Mouse (Mus musculus): ENCODE measurements around the gene Socs3. TPM values are rescaled to one million over a fixed set of nuclear protein-coding genes. Genes with fewer than 3 reads are reported as not detected.

Socs3 gene
- total and polyA plus RNA-seq, 2 experiments, result 2.0 to 7.5 TPM

GRCm38 (mm10) chr11:117925541-117925940, 44.3 kb downstream of the Socs3 start:
- Histone ChIP-seq H3K4me3 (ENCODE audit: insufficient read depth, low read depth, low read length) (no peak overlapping the region), H3K36me3 (ENCODE audit: control insufficient read depth, insufficient read depth, low read length) (no peaks in the 10 kb centered on the region), H3K79me2 (ENCODE audit: control insufficient read depth, insufficient read depth, low read length) (no peaks in the 10 kb centered on the region), H3K9ac (ENCODE audit: low read depth, low read length) (no peak overlapping the region), H3K27me3 (ENCODE audit: control insufficient read depth, insufficient read depth, low read length) (peaks cover under 1% of the 10 kb centered on the region; the same call in 1 of the 2 replicates), H3K27ac (replicated peaks; ENCODE audit: insufficient read depth, low read depth, low read length) (no peak overlapping the region), H3K4me1 (ENCODE audit: control insufficient read depth, insufficient read depth, low read length) (peaks cover under 1% of the 10 kb centered on the region; the same call in 1 of the 2 replicates)
- DNase-seq (ENCODE audit: extremely low read depth, low read depth, low spot score), result no peak
- TF ChIP-seq POLR2A (IDR thresholded peaks at IDR 0.05; ENCODE audit: extremely low read depth, insufficient read depth, low read length), result no peak
- TF ChIP-seq CTCF (IDR thresholded peaks at IDR 0.05; ENCODE audit: low read depth, low read length), result no peak
- WGBS, result 90% methylated on average over 1 of the region's 1 CpGs

- TF ChIP-seq CTCF (IDR thresholded peaks at IDR 0.05; ENCODE audit: low read depth, low read length) (no peak), POLR2A (IDR thresholded peaks at IDR 0.05; ENCODE audit: extremely low read depth, insufficient read depth, low read length) (no peak)
- 48% methylated on average over 6 of the region's 6 CpGs for WGBS
- no peaks in the 10 kb centered on the region for H3K36me3 ChIP-seq (ENCODE audit: control insufficient read depth, insufficient read depth, low read length)
- no peak overlapping the region for H3K27ac ChIP-seq (replicated peaks; ENCODE audit: insufficient read depth, low read depth, low read length)
- no peak overlapping the region for H3K9ac ChIP-seq (ENCODE audit: low read depth, low read length)
- peaks cover 2% of the 10 kb centered on the region; the same call in 1 of the 2 replicates for H3K4me1 ChIP-seq (ENCODE audit: control insufficient read depth, insufficient read depth, low read length)
- no peaks in the 10 kb centered on the region for H3K27me3 ChIP-seq (ENCODE audit: control insufficient read depth, insufficient read depth, low read length)
- H3K79me2 ChIP-seq (ENCODE audit: control insufficient read depth, insufficient read depth, low read length), result no peaks in the 10 kb centered on the region
- no peak for DNase-seq (ENCODE audit: extremely low read depth, low read depth, low spot score)
- H3K4me3 ChIP-seq (ENCODE audit: insufficient read depth, low read depth, low read length), result no peak overlapping the region
Measured at GRCm38 (mm10) chr11:117924466-117924865, 45.4 kb downstream of the Socs3 start.

- Histone ChIP-seq H3K4me3 (ENCODE audit: insufficient read depth, low read depth, low read length) (no peak overlapping the region), H3K36me3 (ENCODE audit: control insufficient read depth, insufficient read depth, low read length) (no peaks in the 10 kb centered on the region), H3K27me3 (ENCODE audit: control insufficient read depth, insufficient read depth, low read length) (no peaks in the 10 kb centered on the region), H3K27ac (replicated peaks; ENCODE audit: insufficient read depth, low read depth, low read length) (no peak overlapping the region), H3K9ac (ENCODE audit: low read depth, low read length) (no peak overlapping the region), H3K79me2 (ENCODE audit: control insufficient read depth, insufficient read depth, low read length) (no peaks in the 10 kb centered on the region), H3K4me1 (ENCODE audit: control insufficient read depth, insufficient read depth, low read length) (peaks cover 3% of the 10 kb centered on the region; the same call in 1 of the 2 replicates)
- no peak for DNase-seq (ENCODE audit: extremely low read depth, low read depth, low spot score)
- TF ChIP-seq POLR2A (IDR thresholded peaks at IDR 0.05; ENCODE audit: extremely low read depth, insufficient read depth, low read length) (no peak), CTCF (IDR thresholded peaks at IDR 0.05; ENCODE audit: low read depth, low read length) (no peak)
- 87% methylated on average over 11 of the region's 11 CpGs for WGBS
Measured at GRCm38 (mm10) chr11:117923279-117923678, 46.6 kb downstream of the Socs3 start.

GRCm38 (mm10) chr11:117919211-117919610, 50.6 kb downstream of the Socs3 start:
- H3K4me1 ChIP-seq (ENCODE audit: control insufficient read depth, insufficient read depth, low read length), result peaks cover 6% of the 10 kb centered on the region; the same call in 1 of the 2 replicates
- no peaks in the 10 kb centered on the region for H3K27me3 ChIP-seq (ENCODE audit: control insufficient read depth, insufficient read depth, low read length)
- DNase-seq (ENCODE audit: extremely low read depth, low read depth, low spot score), result no peak
- TF ChIP-seq CTCF (IDR thresholded peaks at IDR 0.05; ENCODE audit: low read depth, low read length), result no peak
- TF ChIP-seq POLR2A (IDR thresholded peaks at IDR 0.05; ENCODE audit: extremely low read depth, insufficient read depth, low read length), result no peak
- H3K79me2 ChIP-seq (ENCODE audit: control insufficient read depth, insufficient read depth, low read length), result no peaks in the 10 kb centered on the region
- no peak overlapping the region for H3K9ac ChIP-seq (ENCODE audit: low read depth, low read length)
- WGBS, result 53% methylated on average over 5 of the region's 5 CpGs
- H3K27ac ChIP-seq (replicated peaks; ENCODE audit: insufficient read depth, low read depth, low read length), result no peak overlapping the region
- H3K36me3 ChIP-seq (ENCODE audit: control insufficient read depth, insufficient read depth, low read length), result no peaks in the 10 kb centered on the region
- no peak overlapping the region for H3K4me3 ChIP-seq (ENCODE audit: insufficient read depth, low read depth, low read length)

- Histone ChIP-seq H3K36me3 (ENCODE audit: control insufficient read depth, insufficient read depth, low read length) (no peaks in the 10 kb centered on the region), H3K79me2 (ENCODE audit: control insufficient read depth, insufficient read depth, low read length) (no peaks in the 10 kb centered on the region), H3K27me3 (ENCODE audit: control insufficient read depth, insufficient read depth, low read length) (no peaks in the 10 kb centered on the region), H3K27ac (replicated peaks; ENCODE audit: insufficient read depth, low read depth, low read length) (no peak overlapping the region), H3K4me3 (ENCODE audit: insufficient read depth, low read depth, low read length) (no peak overlapping the region), H3K9ac (ENCODE audit: low read depth, low read length) (no peak overlapping the region), H3K4me1 (ENCODE audit: control insufficient read depth, insufficient read depth, low read length) (peaks cover 6% of the 10 kb centered on the region; the same call in 1 of the 2 replicates)
- DNase-seq (ENCODE audit: extremely low read depth, low read depth, low spot score), result no peak
- WGBS, result 85% methylated on average over 11 of the region's 11 CpGs
- TF ChIP-seq POLR2A (IDR thresholded peaks at IDR 0.05; ENCODE audit: extremely low read depth, insufficient read depth, low read length) (no peak), CTCF (IDR thresholded peaks at IDR 0.05; ENCODE audit: low read depth, low read length) (no peak)
Measured at GRCm38 (mm10) chr11:117918541-117918940, 51.3 kb downstream of the Socs3 start.

Other genes starting within 250 kb of the Socs3 start
- gene Tmc8, start 188.0 kb downstream of the Socs3 start, total RNA-seq (2014; rRNA removed), result 0.55 and 1.1 TPM in 2 replicates
- gene Tmc8, start 188.0 kb downstream of the Socs3 start, polyA plus RNA-seq (2012; rRNA removed), result 1.7 and 3.1 TPM in 2 replicates
- 5.3 and 8.8 TPM in 2 replicates for gene Tmc6, start 187.8 kb downstream of the Socs3 start, total RNA-seq (2014; rRNA removed)
- gene Tmc6, start 187.8 kb downstream of the Socs3 start, polyA plus RNA-seq (2012; rRNA removed), result 11.8 and 13.5 TPM in 2 replicates
- not detected in 2 replicates for gene 6030468B19Rik, start 172.4 kb downstream of the Socs3 start, total RNA-seq (2014; rRNA removed)
- gene 6030468B19Rik, start 172.4 kb downstream of the Socs3 start, polyA plus RNA-seq (2012; rRNA removed), result not detected in 2 replicates
- 0.37 and 0.40 TPM in 2 replicates for gene Gm20708, start 160.4 kb downstream of the Socs3 start, total RNA-seq (2014; rRNA removed)
- 0.21 and 0.40 TPM in 2 replicates for gene Gm20708, start 160.4 kb downstream of the Socs3 start, polyA plus RNA-seq (2012; rRNA removed)
- 37.9 and 54.2 TPM in 2 replicates for gene Syngr2, start 160.4 kb downstream of the Socs3 start, total RNA-seq (2014; rRNA removed)
- gene Syngr2, start 160.4 kb downstream of the Socs3 start, polyA plus RNA-seq (2012; rRNA removed), result 124 and 152 TPM in 2 replicates
- 119 and 136 TPM in 2 replicates for gene Afmid, start 144.1 kb downstream of the Socs3 start, total RNA-seq (2014; rRNA removed)
- 117 and 144 TPM in 2 replicates for gene Afmid, start 144.1 kb downstream of the Socs3 start, polyA plus RNA-seq (2012; rRNA removed)
- gene Tk1, start 144.0 kb downstream of the Socs3 start, total RNA-seq (2014; rRNA removed), result 56.9 and 65.1 TPM in 2 replicates
- 45.6 and 69.7 TPM in 2 replicates for gene Tk1, start 144.0 kb downstream of the Socs3 start, polyA plus RNA-seq (2012; rRNA removed)
- gene Birc5, start 120.8 kb downstream of the Socs3 start, total RNA-seq (2014; rRNA removed), result 0.65 and 2.0 TPM in 2 replicates
- gene Birc5, start 120.8 kb downstream of the Socs3 start, polyA plus RNA-seq (2012; rRNA removed), result 0.82 and 0.92 TPM in 2 replicates
- gene Tmem235, start 109.3 kb downstream of the Socs3 start, total RNA-seq (2014; rRNA removed), result not detected in 2 replicates
- gene Tmem235, start 109.3 kb downstream of the Socs3 start, polyA plus RNA-seq (2012; rRNA removed), result not detected in 2 replicates
- 6.1 and 7.4 TPM in 2 replicates for gene Tha1, start 96.6 kb downstream of the Socs3 start, total RNA-seq (2014; rRNA removed)
- 10.0 and 11.4 TPM in 2 replicates for gene Tha1, start 96.6 kb downstream of the Socs3 start, polyA plus RNA-seq (2012; rRNA removed)
- gene Pgs1, start 16.2 kb upstream of the Socs3 start, total RNA-seq (2014; rRNA removed), result 4.7 and 5.0 TPM in 2 replicates
- 17.8 and 22.1 TPM in 2 replicates for gene Pgs1, start 16.2 kb upstream of the Socs3 start, polyA plus RNA-seq (2012; rRNA removed)
- under 0.01 TPM in 2 replicates for gene Dnah17, start 160.6 kb upstream of the Socs3 start, total RNA-seq (2014; rRNA removed)
- gene Dnah17, start 160.6 kb upstream of the Socs3 start, polyA plus RNA-seq (2012; rRNA removed), result under 0.01 TPM in 2 replicates